Mouse (Mus musculus) spleen, adult 2 months (tissue): ENCODE measurements around the gene Tmem164.

Source experiments
- CTCF ChIP-seq: fragments of 200-500 bp; IDR thresholded peaks from 2 replicates; pipeline ENCODE4 v1.5.1; 2011; ENCODE audit warnings: mild to moderate bottlenecking, inconsistent platforms; ENCODE audit not compliant: insufficient read depth, insufficient read length, insufficient replicate concordance; ENCODE audit errors: extremely low read depth
- POLR2A ChIP-seq: fragments of 200-500 bp; IDR thresholded peaks from 2 replicates; pipeline ENCODE4 v1.6.1; 2011; ENCODE audit warnings: low read depth, low read length, inconsistent platforms

DNA sequence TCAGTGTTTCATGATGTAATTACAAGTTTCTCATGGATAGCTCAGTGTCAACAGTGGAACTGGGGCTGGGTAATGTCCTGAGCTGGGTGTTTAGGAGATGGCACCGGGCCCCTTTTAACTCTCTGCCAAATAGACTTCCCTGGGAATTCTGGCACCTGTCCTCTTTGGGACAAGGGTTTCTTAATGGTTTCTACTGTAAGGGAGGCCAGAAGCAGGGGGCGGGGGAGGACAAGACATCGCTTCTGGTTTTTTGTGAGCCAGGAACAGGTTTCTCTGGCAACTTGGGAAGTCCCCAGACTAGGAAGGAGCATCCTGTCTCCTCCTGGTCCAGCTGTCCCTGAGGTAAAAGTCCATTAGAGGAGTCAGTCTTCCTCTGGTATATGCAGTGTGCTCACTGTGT lies 156.1 kb downstream of the Tmem164 start:
- TF ChIP-seq CTCF (no peak), POLR2A (no peak)
